Mouse (Mus musculus): ENCODE results near the gene Odf2l. TPM values are rescaled to one million over a fixed set of nuclear protein-coding genes. Genes with fewer than 3 reads are reported as not detected.

Gene Odf2l
- polyA plus RNA-seq (2012; rRNA removed; ENCODE audit: low replicate concordance), result 1.9 and 4.8 TPM in 2 replicates

GRCm38 (mm10) chr3:145118254-145119001 is at the start of gene Odf2l:
Gene Odf2l (plus strand): TSS chr3:145118588.

GRCm38 (mm10) chr3:145099291-145099690 is 19.1 kb upstream of the Odf2l start, which contains the start of gene Clca2:
Gene Clca2 (minus strand): TSS chr3:145099443.

Other genes starting within 250 kb of the Odf2l start
- not detected in 2 replicates for gene Clca4b, start 186.1 kb upstream of the Odf2l start, polyA plus RNA-seq (2012; rRNA removed; ENCODE audit: low replicate concordance)
- not detected in 2 replicates for gene Clca4a, start 143.5 kb upstream of the Odf2l start, polyA plus RNA-seq (2012; rRNA removed; ENCODE audit: low replicate concordance)
- 0.14 and 0.16 TPM in 2 replicates for gene Clca1, start 85.8 kb upstream of the Odf2l start, polyA plus RNA-seq (2012; rRNA removed; ENCODE audit: low replicate concordance)
- gene Clca2, start 19.1 kb upstream of the Odf2l start, polyA plus RNA-seq (2012; rRNA removed; ENCODE audit: low replicate concordance), result 0.61 and 1.2 TPM in 2 replicates
- 0.08 and 0.49 TPM in 2 replicates for gene Col24a1, start 173.9 kb downstream of the Odf2l start, polyA plus RNA-seq (2012; rRNA removed; ENCODE audit: low replicate concordance)

All from mammary gland, adult 2 months (tissue).